Mouse (Mus musculus): ENCODE data around the gene Cep44. TPM values are rescaled to one million over a fixed set of nuclear protein-coding genes. Genes with fewer than 3 reads are reported as not detected.

Cep44 gene
- polyA plus RNA-seq, 1 experiment from 2014 or later = 36.4 TPM

DNA sequence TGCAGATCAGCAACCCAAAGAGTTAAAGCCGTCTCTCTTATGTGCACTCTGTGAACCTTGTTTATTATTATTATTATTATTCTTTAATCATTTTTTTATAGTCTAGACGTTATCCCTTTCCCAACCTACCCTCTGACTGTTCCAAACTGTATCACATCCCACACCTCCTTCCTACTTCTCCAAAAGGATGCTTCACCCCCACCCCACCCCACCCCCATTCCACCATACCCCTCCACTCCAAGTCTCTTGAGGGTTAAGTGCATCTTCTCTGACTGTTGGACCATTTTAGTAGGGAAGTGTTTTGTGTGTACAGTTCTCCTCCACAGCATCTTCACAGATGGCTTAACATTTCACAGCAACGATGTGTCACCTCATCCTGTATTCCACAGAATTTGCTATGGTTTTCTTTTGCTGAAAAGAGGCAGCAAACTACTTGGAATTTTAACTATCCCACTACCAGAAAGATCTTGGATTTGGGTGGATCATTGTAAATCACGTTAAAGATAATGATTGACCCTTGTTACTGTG is 41.8 kb downstream of the Cep44 start:
- no peak overlapping the region for H3K27ac ChIP-seq (ENCODE audit: low read length)
- no peaks in the 10 kb centered on the region for H3K9me3 ChIP-seq (replicated peaks; ENCODE audit: control insufficient read depth, low read length)
- no peak overlapping the region for H3K4me2 ChIP-seq (ENCODE audit: low read depth, low read length)
- 69% methylated on average over 4 of the region's 4 CpGs for WGBS
- H3K4me1 ChIP-seq (ENCODE audit: control insufficient read depth, insufficient read depth, low read length) = no peaks in the 10 kb centered on the region
- H3K27me3 ChIP-seq (ENCODE audit: control insufficient read depth, insufficient read depth, low read length) = no peaks in the 10 kb centered on the region
- ATAC-seq (ENCODE audit: insufficient read depth, low FRiP score) = no peak
- H3K9ac ChIP-seq (ENCODE audit: low read length) = no peak overlapping the region
- no peaks in the 10 kb centered on the region for H3K36me3 ChIP-seq (ENCODE audit: control insufficient read depth, insufficient read depth, low read length)
- no peak overlapping the region for H3K4me3 ChIP-seq (replicated peaks; ENCODE audit: low read length)

GRCm38 (mm10) chr8:56508318-56508951 is 42.4 kb downstream of the Cep44 start:
- H3K4me1 ChIP-seq (ENCODE audit: control insufficient read depth, insufficient read depth, low read length) = no peaks in the 10 kb centered on the region
- H3K4me3 ChIP-seq (replicated peaks; ENCODE audit: low read length) = no peak overlapping the region
- no peak overlapping the region for H3K9ac ChIP-seq (ENCODE audit: low read length)
- WGBS = 48% methylated on average over 3 of the region's 3 CpGs
- H3K36me3 ChIP-seq (ENCODE audit: control insufficient read depth, insufficient read depth, low read length) = no peaks in the 10 kb centered on the region
- H3K27me3 ChIP-seq (ENCODE audit: control insufficient read depth, insufficient read depth, low read length) = no peaks in the 10 kb centered on the region
- no peaks in the 10 kb centered on the region for H3K9me3 ChIP-seq (replicated peaks; ENCODE audit: control insufficient read depth, low read length)
- no peak for ATAC-seq (ENCODE audit: insufficient read depth, low FRiP score)
- H3K4me2 ChIP-seq (ENCODE audit: low read depth, low read length) = no peak overlapping the region
- H3K27ac ChIP-seq (ENCODE audit: low read length) = no peak overlapping the region

- Histone ChIP-seq H3K4me1 (ENCODE audit: control insufficient read depth, insufficient read depth, low read length) (no peaks in the 10 kb centered on the region), H3K4me2 (ENCODE audit: low read depth, low read length) (no peak overlapping the region), H3K4me3 (replicated peaks; ENCODE audit: low read length) (no peak overlapping the region), H3K36me3 (ENCODE audit: control insufficient read depth, insufficient read depth, low read length) (no peaks in the 10 kb centered on the region), H3K27me3 (ENCODE audit: control insufficient read depth, insufficient read depth, low read length) (no peaks in the 10 kb centered on the region), H3K9ac (ENCODE audit: low read length) (no peak overlapping the region), H3K27ac (ENCODE audit: low read length) (no peak overlapping the region), H3K9me3 (replicated peaks; ENCODE audit: control insufficient read depth, low read length) (no peaks in the 10 kb centered on the region)
- ATAC-seq (ENCODE audit: insufficient read depth, low FRiP score) = no peak
Measured at GRCm38 (mm10) chr8:56501911-56502310, 48.9 kb downstream of the Cep44 start.

DNA sequence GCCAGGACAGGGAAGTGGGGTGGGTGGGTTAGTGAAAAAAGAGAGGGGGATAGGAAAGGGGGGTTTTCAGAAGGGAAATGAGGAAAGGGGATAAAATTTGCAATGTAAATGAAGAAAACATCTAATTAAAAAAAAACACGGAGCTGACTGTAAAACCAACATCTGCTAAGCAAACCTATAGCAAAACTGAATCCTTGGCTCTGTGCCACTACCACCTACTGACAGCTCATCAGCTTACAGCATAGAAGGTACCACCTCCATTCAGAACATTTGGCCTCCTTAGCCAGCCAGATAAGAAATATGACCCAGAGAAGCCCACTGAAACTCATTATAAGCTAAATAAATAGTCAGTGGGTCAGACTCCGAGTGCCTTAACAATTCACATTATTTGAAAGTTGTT is 61.4 kb downstream of the Cep44 start:
- no peaks in the 10 kb centered on the region for H3K9me3 ChIP-seq (replicated peaks; ENCODE audit: control insufficient read depth, low read length)
- no peaks in the 10 kb centered on the region for H3K27me3 ChIP-seq (ENCODE audit: control insufficient read depth, insufficient read depth, low read length)
- no peaks in the 10 kb centered on the region for H3K36me3 ChIP-seq (ENCODE audit: control insufficient read depth, insufficient read depth, low read length)
- no peak for ATAC-seq (ENCODE audit: insufficient read depth, low FRiP score)
- no peak overlapping the region for H3K4me2 ChIP-seq (ENCODE audit: low read depth, low read length)
- H3K4me1 ChIP-seq (ENCODE audit: control insufficient read depth, insufficient read depth, low read length) = no peaks in the 10 kb centered on the region
- 23% methylated on average over 2 of the region's 2 CpGs for WGBS
- no peak overlapping the region for H3K9ac ChIP-seq (ENCODE audit: low read length)
- no peak overlapping the region for H3K27ac ChIP-seq (ENCODE audit: low read length)
- no peak overlapping the region for H3K4me3 ChIP-seq (replicated peaks; ENCODE audit: low read length)

DNA sequence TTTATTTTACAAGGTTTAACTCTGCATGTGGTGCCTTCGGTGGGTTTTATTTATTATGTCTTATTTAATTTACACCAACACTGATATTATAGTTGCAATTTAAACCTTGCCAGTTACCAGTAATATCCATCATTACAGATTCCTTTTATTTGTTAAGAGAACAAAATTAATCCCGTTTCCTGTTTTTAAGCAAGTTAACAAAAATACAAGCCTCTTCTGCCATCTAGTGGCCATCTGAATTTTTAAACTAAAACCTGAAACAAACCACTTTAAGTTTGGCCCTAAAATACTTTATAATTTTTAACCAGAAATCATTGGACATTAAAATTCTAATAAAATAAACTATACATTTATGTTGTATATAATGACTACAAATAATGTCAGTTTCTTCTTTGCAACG is 64.8 kb downstream of the Cep44 start:
- no peak for ATAC-seq (ENCODE audit: insufficient read depth, low FRiP score)

More for the DNA sequence above, 64.8 kb downstream of the Cep44 start:
- 25% methylated on average over 3 of the region's 3 CpGs for WGBS
- Histone ChIP-seq H3K27ac (ENCODE audit: low read length) (no peak overlapping the region), H3K9me3 (replicated peaks; ENCODE audit: control insufficient read depth, low read length) (no peaks in the 10 kb centered on the region), H3K9ac (ENCODE audit: low read length) (no peak overlapping the region), H3K4me1 (ENCODE audit: control insufficient read depth, insufficient read depth, low read length) (no peaks in the 10 kb centered on the region), H3K4me2 (ENCODE audit: low read depth, low read length) (no peak overlapping the region), H3K36me3 (ENCODE audit: control insufficient read depth, insufficient read depth, low read length) (no peaks in the 10 kb centered on the region), H3K27me3 (ENCODE audit: control insufficient read depth, insufficient read depth, low read length) (no peaks in the 10 kb centered on the region), H3K4me3 (replicated peaks; ENCODE audit: low read length) (no peak overlapping the region)

Small RNA genes within 50 kb of the gene (microRNA-seq; reads per million reads assigned to microRNA genes)
- not detected for gene Gm25992

Other genes with a start within 250 kb of the Cep44 start
- 42.6 and 44.1 TPM in 2 replicates for gene Fbxo8, start within 50 bp of the Cep44 start, polyA plus RNA-seq (2015; fragmentation: Nextera tagmentation; extraction: Ambion mirVana)